Mouse (Mus musculus): Measurements from ENCODE around the gene Gm14548. TPM values are rescaled to one million over a fixed set of nuclear protein-coding genes. Genes with fewer than 3 reads are reported as not detected.

Gm14548 gene
- polyA plus RNA-seq (2014; fragmentation: Illumina TruSeq; extraction: RNeasy Lipid Tissue Mini Kit (QIAGEN cat#74804)) = 0.23 TPM

DNA sequence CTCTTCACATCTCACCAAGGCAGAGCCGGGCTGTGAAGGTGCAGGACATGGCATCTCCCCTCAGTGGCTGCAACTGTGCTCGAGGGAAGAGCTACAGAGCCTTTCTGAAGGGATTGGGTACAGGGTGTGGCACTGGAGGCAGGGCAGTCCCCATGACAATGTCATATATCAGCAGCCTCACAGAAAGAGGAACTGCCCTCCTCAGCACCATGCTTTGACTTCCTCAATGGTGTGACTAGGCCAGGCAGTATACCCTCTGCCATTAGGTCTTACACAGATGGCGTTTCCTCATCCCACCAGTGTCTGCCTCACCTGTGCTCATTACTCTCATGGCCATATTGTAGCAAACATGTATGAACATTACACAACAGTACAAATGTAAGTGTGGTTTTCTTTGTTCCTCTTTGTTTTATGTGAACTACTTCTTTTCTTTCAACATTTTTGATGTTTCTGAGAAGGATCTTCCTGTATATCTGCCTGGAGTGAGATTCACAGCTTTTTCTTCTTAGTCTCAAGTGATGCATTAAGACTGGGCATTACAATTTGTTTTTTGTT lies at the start of gene Gm14548:
Gene Gm14548 (minus strand): TSS at position 85 of the 555 bp plus-strand sequence.

DNA sequence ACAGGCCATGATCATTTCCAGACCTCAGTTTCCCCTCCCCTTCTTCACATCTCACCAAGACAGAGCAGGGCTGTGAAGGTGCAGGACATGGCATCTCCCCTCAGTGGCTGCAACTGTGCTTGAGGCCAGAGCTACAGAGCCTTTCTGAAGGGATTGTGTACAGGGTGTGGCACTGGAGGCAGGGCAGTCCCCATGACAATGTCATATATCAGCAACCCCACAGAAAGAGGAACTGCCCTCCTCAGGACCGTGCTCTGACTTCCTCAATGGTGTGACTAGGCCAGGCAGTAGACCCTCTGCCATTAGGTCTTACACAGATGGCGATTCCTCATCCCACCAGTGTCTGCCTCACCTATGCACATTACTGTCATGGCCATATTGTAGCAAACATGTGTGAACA lies 17.5 kb upstream of the Gm14548 start, which contains the start of gene Lilra6:
Gene Lilra6 (minus strand): TSS at position 117 of the 400 bp plus-strand sequence.

DNA sequence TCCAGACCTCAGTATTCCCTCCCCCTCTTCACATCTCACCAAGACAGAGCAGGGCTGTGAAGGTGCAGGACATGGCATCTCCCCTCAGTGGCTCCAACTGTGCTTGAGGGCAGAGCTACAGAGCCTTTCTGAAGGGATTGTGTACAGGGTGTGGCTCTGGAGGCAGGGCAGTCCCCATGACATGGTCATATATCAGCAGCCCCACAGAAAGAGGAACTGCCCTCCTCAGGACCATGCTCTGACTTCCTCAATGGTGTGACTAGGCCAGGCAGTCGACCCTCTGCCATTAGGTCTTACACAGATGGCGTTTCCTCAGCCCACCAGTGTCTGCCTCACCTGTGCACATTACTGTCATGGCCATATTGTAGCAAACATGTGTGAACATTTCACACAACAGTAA lies 53.0 kb downstream of the Gm14548 start, which contains the start of gene Pira2:
Gene Pira2 (minus strand): TSS at position 101 of the 400 bp plus-strand sequence.

Other genes starting within 250 kb of the Gm14548 start
- gene Leng1, start 232.3 kb downstream of the Gm14548 start, polyA plus RNA-seq (2014; fragmentation: Illumina TruSeq; extraction: RNeasy Lipid Tissue Mini Kit (QIAGEN cat#74804)) = 5.0 TPM
- gene Tmc4, start 220.6 kb downstream of the Gm14548 start, polyA plus RNA-seq (2014; fragmentation: Illumina TruSeq; extraction: RNeasy Lipid Tissue Mini Kit (QIAGEN cat#74804)) = 11.3 TPM
- gene Tsen34, start 205.3 kb downstream of the Gm14548 start, polyA plus RNA-seq (2014; fragmentation: Illumina TruSeq; extraction: RNeasy Lipid Tissue Mini Kit (QIAGEN cat#74804)) = 13.3 TPM
- gene Mboat7, start 204.6 kb downstream of the Gm14548 start, polyA plus RNA-seq (2014; fragmentation: Illumina TruSeq; extraction: RNeasy Lipid Tissue Mini Kit (QIAGEN cat#74804)) = 56.0 TPM
- 11.4 TPM for gene Rps9, start 194.1 kb downstream of the Gm14548 start, polyA plus RNA-seq (2014; fragmentation: Illumina TruSeq; extraction: RNeasy Lipid Tissue Mini Kit (QIAGEN cat#74804))
- gene Pirb, start 177.7 kb downstream of the Gm14548 start, polyA plus RNA-seq (2014; fragmentation: Illumina TruSeq; extraction: RNeasy Lipid Tissue Mini Kit (QIAGEN cat#74804)) = 5.2 TPM
- gene Gm15448, start 72.4 kb downstream of the Gm14548 start, polyA plus RNA-seq (2014; fragmentation: Illumina TruSeq; extraction: RNeasy Lipid Tissue Mini Kit (QIAGEN cat#74804)) = not detected
- gene Pira2, start 53.1 kb downstream of the Gm14548 start, polyA plus RNA-seq (2014; fragmentation: Illumina TruSeq; extraction: RNeasy Lipid Tissue Mini Kit (QIAGEN cat#74804)) = 1.5 TPM
- gene Lilra6, start 17.4 kb upstream of the Gm14548 start, polyA plus RNA-seq (2014; fragmentation: Illumina TruSeq; extraction: RNeasy Lipid Tissue Mini Kit (QIAGEN cat#74804)) = not detected
- 9.1 TPM for gene Lair1, start 165.1 kb upstream of the Gm14548 start, polyA plus RNA-seq (2014; fragmentation: Illumina TruSeq; extraction: RNeasy Lipid Tissue Mini Kit (QIAGEN cat#74804))
- 2.5 TPM for gene Ttyh1, start 221.3 kb upstream of the Gm14548 start, polyA plus RNA-seq (2014; fragmentation: Illumina TruSeq; extraction: RNeasy Lipid Tissue Mini Kit (QIAGEN cat#74804))
- gene Leng8, start 238.9 kb upstream of the Gm14548 start, polyA plus RNA-seq (2014; fragmentation: Illumina TruSeq; extraction: RNeasy Lipid Tissue Mini Kit (QIAGEN cat#74804)) = 13.9 TPM

Data from ovary, adult 10 weeks (tissue).